Mouse (Mus musculus) stomach, postnatal 0 days (tissue): ENCODE results near the gene Tmem191c. TPM values are rescaled to one million over a fixed set of nuclear protein-coding genes. Genes with fewer than 3 reads are reported as not detected.

ENCODE experiments used
- ATAC-seq: fragments of 200-750 bp; cut with Nextera tagmentation; 2 replicates; pipeline ENCODE4 v1.8.0; 2017; ENCODE audit not compliant: low FRiP score, low TSS enrichment
- DNase-seq: peaks from one replicate; pipeline ENCODE4 v3.0.0-alpha.2; 2016; ENCODE audit warnings: low spot score
- H3K27ac ChIP-seq: fragments of 300-500 bp; sonication (generic); replicated peaks from 2 replicates; pipeline ENCODE4 v1.5.1; 2014; ENCODE audit warnings: mild to moderate bottlenecking, control low read depth
- H3K27me3 ChIP-seq: fragments of 300-500 bp; sonication (generic); 2 replicates; pipeline ENCODE4 v1.6.1; 2014; ENCODE audit warnings: low read length; ENCODE audit not compliant: control insufficient read depth, insufficient read depth
- H3K36me3 ChIP-seq: fragments of 300-500 bp; sonication (generic); 2 replicates; pipeline ENCODE4 v1.6.1; 2014; ENCODE audit warnings: low read length, mixed read lengths; ENCODE audit not compliant: control insufficient read depth, insufficient read depth
- H3K4me1 ChIP-seq: fragments of 300-500 bp; sonication (generic); replicated peaks from 2 replicates; pipeline ENCODE4 v1.6.1; 2014; ENCODE audit warnings: antibody characterized with exemption; ENCODE audit not compliant: control insufficient read depth, insufficient read depth
- H3K4me2 ChIP-seq: fragments of 300-500 bp; sonication (generic); replicated peaks from 2 replicates; pipeline ENCODE4 v1.6.1; 2014; ENCODE audit warnings: low read depth, mild to moderate bottlenecking, control low read depth, moderate library complexity
- H3K4me3 ChIP-seq: fragments of 300-500 bp; sonication (generic); 2 replicates; pipeline ENCODE4 v1.5.1; 2014; ENCODE audit warnings: low read depth, low read length, control low read depth
- H3K9ac ChIP-seq: fragments of 300-500 bp; sonication (generic); 2 replicates; pipeline ENCODE4 v1.6.1; 2014; ENCODE audit warnings: mild to moderate bottlenecking, low read length, control low read depth, mixed read lengths
- H3K9me3 ChIP-seq: fragments of 300-500 bp; sonication (generic); 2 replicates; pipeline ENCODE4 v1.6.1; 2016; ENCODE audit warnings: low read length; ENCODE audit not compliant: control insufficient read depth
- CTCF ChIP-seq: IDR thresholded peaks from 2 replicates; pipeline ENCODE4 v1.5.1; 2016; ENCODE audit warnings: antibody characterized with exemption, low read depth, mild to moderate bottlenecking, moderate library complexity
- EP300 ChIP-seq: optimal IDR thresholded peaks from 2 replicates; pipeline ENCODE3; 2016; ENCODE audit warnings: antibody characterized with exemption
- WGBS: fragments of 180-500 bp; shearing (Covaris S2); extraction: QIAGEN DNeasy Blood & Tissue Kit; methylation state at CpG from one replicate; pipeline ENCODE4 v1.1.7; 2014; 5-methylcytosine and 5-hydroxymethylcytosine counted together
- polyA plus RNA-seq: library from polyadenylated mRNA; unstranded; fragments of >200 nt; fragmentation: Nextera tagmentation; extraction: Ambion mirVana; gene quantifications from 2 replicates; pipeline ENCODE4 v1.2.1, GENCODE M21; 2015

Gene Tmem191c
- polyA plus RNA-seq, 1 experiment from 2014 or later = 8.8 TPM

- Histone ChIP-seq H3K9ac (no peak overlapping the region), H3K36me3 (peaks cover 9% of the 10 kb centered on the region), H3K27ac (no peak overlapping the region), H3K9me3 (no peaks in the 10 kb centered on the region), H3K27me3 (no peaks in the 10 kb centered on the region), H3K4me3 (no peak overlapping the region), H3K4me2 (no peak overlapping the region), H3K4me1 (no peaks in the 10 kb centered on the region)
- no peak for TF ChIP-seq EP300
- TF ChIP-seq CTCF = no peak
- DNase-seq = no peak
- ATAC-seq = no peak
- WGBS = 84% methylated on average over 5 of the region's 5 CpGs
These were observed 48.9 kb downstream of the Tmem191c start for GRCm38 (mm10) chr16:17324745-17325144.

GRCm38 (mm10) chr16:17326064-17326463, 50.2 kb downstream of the Tmem191c start:
- H3K36me3 ChIP-seq = peaks cover 9% of the 10 kb centered on the region
- no peak for ATAC-seq
- WGBS = 91% methylated on average over 2 of the region's 2 CpGs
- no peak for DNase-seq
- no peak overlapping the region for H3K9ac ChIP-seq
- H3K27ac ChIP-seq = no peak overlapping the region
- no peak overlapping the region for H3K4me3 ChIP-seq
- no peaks in the 10 kb centered on the region for H3K27me3 ChIP-seq
- H3K9me3 ChIP-seq = no peaks in the 10 kb centered on the region
- no peaks in the 10 kb centered on the region for H3K4me1 ChIP-seq
- TF ChIP-seq CTCF (no peak), EP300 (no peak)
- H3K4me2 ChIP-seq = no peak overlapping the region

GRCm38 (mm10) chr16:17329848-17330570, 54.1 kb downstream of the Tmem191c start:
- Histone ChIP-seq H3K36me3 (peaks cover under 1% of the 10 kb centered on the region; the same call in 1 of the 2 replicates), H3K9me3 (no peaks in the 10 kb centered on the region), H3K4me1 (no peaks in the 10 kb centered on the region), H3K9ac (no peak overlapping the region), H3K4me3 (no peak overlapping the region), H3K27ac (no peak overlapping the region), H3K27me3 (no peaks in the 10 kb centered on the region), H3K4me2 (no peak overlapping the region)
- TF ChIP-seq CTCF = no peak
- TF ChIP-seq EP300 = no peak
- 100% methylated on average over 1 of the region's 1 CpGs for WGBS
- DNase-seq = no peak
- ATAC-seq = no peak

GRCm38 (mm10) chr16:17331116-17331515, 55.2 kb downstream of the Tmem191c start, which contains the start of gene Serpind1:
Serpind1 (plus strand) TSS chr16:17331371.
- H3K4me1 ChIP-seq = no peaks in the 10 kb centered on the region
- H3K9ac ChIP-seq = no peak within 1 kb of the TSS
- no peak for DNase-seq
- ATAC-seq = no peak
- no peaks in the 10 kb centered on the region for H3K9me3 ChIP-seq
- 54% methylated on average over 2 of the region's 2 CpGs for WGBS
- TF ChIP-seq CTCF (no peak), EP300 (no peak)
- no peak within 1 kb of the TSS for H3K27ac ChIP-seq
- no peaks in the 10 kb centered on the region for H3K36me3 ChIP-seq
- no peaks in the 10 kb centered on the region for H3K27me3 ChIP-seq
- H3K4me2 ChIP-seq = no peak within 1 kb of the TSS
- no peak within 1 kb of the TSS for H3K4me3 ChIP-seq

- TF ChIP-seq EP300 (no peak), CTCF (no peak)
- Histone ChIP-seq H3K27me3 (no peaks in the 10 kb centered on the region), H3K4me1 (no peaks in the 10 kb centered on the region), H3K27ac (no peak overlapping the region), H3K4me2 (no peak overlapping the region), H3K9me3 (no peaks in the 10 kb centered on the region), H3K9ac (no peak overlapping the region), H3K4me3 (no peak overlapping the region), H3K36me3 (no peaks in the 10 kb centered on the region; the same call in 1 of the 2 replicates)
- WGBS = 91% methylated on average over 5 of the region's 5 CpGs
- ATAC-seq (no peak), DNase-seq (no peak)
These were observed 56.0 kb downstream of the Tmem191c start for GRCm38 (mm10) chr16:17331855-17332254.

Other genes with a start within 250 kb of the Tmem191c start
- 5.9 and 6.2 TPM in 2 replicates for gene Ypel1, start 206.4 kb upstream of the Tmem191c start, polyA plus RNA-seq
- 61.5 and 72.4 TPM in 2 replicates for gene Ppil2, start 164.8 kb upstream of the Tmem191c start, polyA plus RNA-seq
- 3.5 and 4.4 TPM in 2 replicates for gene 2610318N02Rik, start 150.9 kb upstream of the Tmem191c start, polyA plus RNA-seq
- 170 and 176 TPM in 2 replicates for gene Sdf2l1, start 143.7 kb upstream of the Tmem191c start, polyA plus RNA-seq
- gene Ydjc, start 131.5 kb upstream of the Tmem191c start, polyA plus RNA-seq = 19.8 and 21.3 TPM in 2 replicates
- gene Ccdc116, start 128.8 kb upstream of the Tmem191c start, polyA plus RNA-seq = 1.8 and 2.1 TPM in 2 replicates
- gene Ube2l3, start 73.4 kb upstream of the Tmem191c start, polyA plus RNA-seq = 276 and 278 TPM in 2 replicates
- gene Rimbp3, start 67.5 kb upstream of the Tmem191c start, polyA plus RNA-seq = 0.18 TPM in 2 replicates
- gene Hic2, start 42.5 kb upstream of the Tmem191c start, polyA plus RNA-seq = 2.1 and 2.4 TPM in 2 replicates
- gene Serpind1, start 55.3 kb downstream of the Tmem191c start, polyA plus RNA-seq = 0.41 and 0.96 TPM in 2 replicates
- gene Snap29, start 129.9 kb downstream of the Tmem191c start, polyA plus RNA-seq = 13.8 and 14.7 TPM in 2 replicates
- gene Pi4ka, start 130.2 kb downstream of the Tmem191c start, polyA plus RNA-seq = 15.5 and 16.6 TPM in 2 replicates
- 29.1 and 30.0 TPM in 2 replicates for gene Crkl, start 175.9 kb downstream of the Tmem191c start, polyA plus RNA-seq
- gene Aifm3, start 213.5 kb downstream of the Tmem191c start, polyA plus RNA-seq = 0.51 and 0.61 TPM in 2 replicates
- gene Lztr1, start 232.6 kb downstream of the Tmem191c start, polyA plus RNA-seq = 27.3 and 34.4 TPM in 2 replicates